Mouse (Mus musculus) kidney, postnatal 0 days (tissue): ENCODE data around the gene Myo1f. TPM values are rescaled to one million over a fixed set of nuclear protein-coding genes. Genes with fewer than 3 reads are reported as not detected.
A peak's percentile ranks its signal among the peaks of the same experiment; 100 is the strongest.

Source experiments
- ATAC-seq: fragments of 200-750 bp; cut with Nextera tagmentation; replicated peaks from 2 replicates; pipeline ENCODE4 v1.8.0; 2017; ENCODE audit warnings: low read depth, moderate number of reproducible peaks, moderate TSS enrichment, moderate library complexity; ENCODE audit not compliant: low FRiP score
- DNase-seq: peaks from one replicate; pipeline ENCODE4 v3.0.0-alpha.2; 2016; ENCODE audit warnings: low spot score
- H3K27ac ChIP-seq: fragments of 300-500 bp; sonication (generic); 2 replicates; pipeline ENCODE4 v1.5.1; 2014; ENCODE audit warnings: mild to moderate bottlenecking
- H3K27me3 ChIP-seq: fragments of 300-500 bp; sonication (generic); 2 replicates; pipeline ENCODE4 v1.6.1; 2014; ENCODE audit warnings: low read length, mixed read lengths; ENCODE audit not compliant: insufficient read depth
- H3K36me3 ChIP-seq: fragments of 300-500 bp; sonication (generic); 2 replicates; pipeline ENCODE4 v1.6.1; 2014; ENCODE audit warnings: low read length, mixed read lengths; ENCODE audit not compliant: insufficient read depth
- H3K4me1 ChIP-seq: fragments of 300-500 bp; sonication (generic); replicated peaks from 2 replicates; pipeline ENCODE4 v1.6.1; 2014; ENCODE audit warnings: antibody characterized with exemption, low read length, mixed read lengths; ENCODE audit not compliant: insufficient read depth
- H3K4me2 ChIP-seq: fragments of 300-500 bp; sonication (generic); 2 replicates; pipeline ENCODE4 v1.6.1; 2014; ENCODE audit warnings: mild to moderate bottlenecking, low read length, moderate library complexity, mixed read lengths
- H3K4me3 ChIP-seq: fragments of 300-500 bp; sonication (generic); replicated peaks from 2 replicates; pipeline ENCODE4 v1.5.1; 2014; ENCODE audit warnings: low read depth, low read length
- H3K9ac ChIP-seq: fragments of 300-500 bp; sonication (generic); 2 replicates; pipeline ENCODE4 v1.6.1; 2014; ENCODE audit warnings: low read depth, low read length
- H3K9me3 ChIP-seq: fragments of 300-500 bp; sonication (generic); replicated peaks from 2 replicates; pipeline ENCODE4 v1.6.1; 2016; ENCODE audit warnings: low read length, inconsistent platforms, mixed read lengths
- CTCF ChIP-seq: IDR thresholded peaks from 2 replicates; pipeline ENCODE4 v1.5.1; 2016; ENCODE audit warnings: antibody characterized with exemption, low read depth, mild to moderate bottlenecking, moderate library complexity
- WGBS: fragments of 180-500 bp; shearing (Covaris S2); extraction: QIAGEN DNeasy Blood & Tissue Kit; methylation state at CpG from one replicate; pipeline ENCODE4 v1.1.7; 2014; 5-methylcytosine and 5-hydroxymethylcytosine counted together
- polyA plus RNA-seq: library from polyadenylated mRNA; unstranded; fragments of >200 nt; fragmentation: Nextera tagmentation; extraction: Ambion mirVana; gene quantifications from 2 replicates; pipeline ENCODE4 v1.2.1, GENCODE M21; 2015

The Myo1f gene
- polyA plus RNA-seq, 1 experiment from 2014 or later = 1.5 TPM

DNA sequence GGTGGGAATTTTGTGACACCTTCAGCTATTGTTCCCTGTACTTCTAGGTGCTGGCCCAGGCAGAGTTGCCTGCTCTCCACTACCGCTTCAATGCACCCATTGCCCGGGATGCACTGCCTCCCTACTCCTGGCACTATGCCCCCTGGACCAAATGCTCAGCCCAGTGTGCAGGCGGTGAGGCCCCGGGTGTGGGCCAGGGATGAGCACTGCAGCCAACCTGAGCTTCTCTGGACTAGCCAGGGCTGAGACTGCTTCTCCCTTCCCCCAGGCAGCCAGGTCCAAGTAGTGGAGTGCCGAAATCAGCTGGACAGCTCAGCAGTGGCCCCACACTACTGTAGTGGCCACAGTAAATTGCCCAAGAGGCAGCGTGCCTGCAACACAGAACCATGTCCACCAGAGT, 6.3 kb upstream of the Myo1f start:
- ATAC-seq (no peak), DNase-seq (no peak)
- WGBS = 94% methylated on average over 6 of the region's 6 CpGs
- H3K4me2 ChIP-seq = no peak overlapping the region
- no peak overlapping the region for H3K4me3 ChIP-seq
- H3K9me3 ChIP-seq = no peaks in the 10 kb centered on the region
- no peaks in the 10 kb centered on the region for H3K27me3 ChIP-seq
- H3K4me1 ChIP-seq = no peaks in the 10 kb centered on the region
- no peak for TF ChIP-seq CTCF
- H3K9ac ChIP-seq = no peak overlapping the region
- peaks cover 31% of the 10 kb centered on the region; the same call in 1 of the 2 replicates for H3K36me3 ChIP-seq
- no peak overlapping the region for H3K27ac ChIP-seq

DNA sequence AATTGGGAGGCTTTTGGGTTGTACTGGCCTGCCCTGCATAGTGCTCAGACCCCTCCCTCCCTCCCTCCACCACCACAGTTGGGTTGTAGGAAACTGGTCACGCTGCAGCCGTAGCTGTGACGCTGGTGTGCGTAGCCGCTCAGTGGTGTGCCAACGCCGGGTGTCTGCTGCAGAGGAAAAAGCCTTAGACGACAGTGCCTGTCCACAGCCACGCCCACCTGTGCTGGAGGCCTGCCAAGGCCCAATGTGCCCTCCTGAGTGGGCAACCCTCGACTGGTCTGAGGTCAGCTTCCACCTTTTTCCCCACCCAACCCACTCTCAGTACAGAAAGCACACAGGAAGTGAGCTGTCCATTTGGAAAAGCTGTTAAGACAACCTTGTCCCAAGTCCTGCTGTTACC, 5.1 kb upstream of the Myo1f start:
- no peak overlapping the region for H3K9ac ChIP-seq
- WGBS = 77% methylated on average over 10 of the region's 10 CpGs
- H3K36me3 ChIP-seq = peaks cover 24% of the 10 kb centered on the region; the same call in 1 of the 2 replicates
- H3K4me1 ChIP-seq = no peaks in the 10 kb centered on the region
- H3K27me3 ChIP-seq = no peaks in the 10 kb centered on the region
- TF ChIP-seq CTCF = no peak
- H3K4me2 ChIP-seq = no peak overlapping the region
- ATAC-seq (no peak), DNase-seq (no peak)
- H3K27ac ChIP-seq = no peak overlapping the region
- H3K9me3 ChIP-seq = no peaks in the 10 kb centered on the region
- no peak overlapping the region for H3K4me3 ChIP-seq

DNA sequence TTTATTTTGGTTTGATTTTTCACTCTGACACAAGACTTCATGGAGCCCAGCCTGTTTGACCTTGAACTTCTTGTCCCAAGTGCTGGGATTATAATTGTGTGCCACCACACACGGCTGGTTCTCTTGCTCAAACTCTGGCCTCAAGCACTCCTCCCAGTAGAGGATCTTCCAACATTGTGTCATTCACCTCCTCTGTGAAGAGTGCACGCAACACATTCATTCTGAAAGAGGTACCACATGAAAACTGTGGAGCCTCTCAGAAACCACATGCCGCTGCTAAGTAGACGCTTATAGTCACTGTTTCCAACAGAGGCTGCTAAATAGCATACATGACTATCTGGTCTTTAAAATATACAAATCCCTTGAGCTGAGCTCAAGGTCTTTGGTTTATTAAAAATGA, 3.4 kb upstream of the Myo1f start:
- Histone ChIP-seq H3K9me3 (no peaks in the 10 kb centered on the region), H3K27ac (no peak overlapping the region), H3K36me3 (peaks cover 19% of the 10 kb centered on the region; the same call in 1 of the 2 replicates), H3K4me3 (no peak overlapping the region), H3K27me3 (no peaks in the 10 kb centered on the region), H3K4me1 (no peaks in the 10 kb centered on the region), H3K9ac (no peak overlapping the region), H3K4me2 (no peak overlapping the region)
- ATAC-seq (no peak), DNase-seq (no peak)
- WGBS = 96% methylated on average over 4 of the region's 4 CpGs
- no peak for TF ChIP-seq CTCF

DNA sequence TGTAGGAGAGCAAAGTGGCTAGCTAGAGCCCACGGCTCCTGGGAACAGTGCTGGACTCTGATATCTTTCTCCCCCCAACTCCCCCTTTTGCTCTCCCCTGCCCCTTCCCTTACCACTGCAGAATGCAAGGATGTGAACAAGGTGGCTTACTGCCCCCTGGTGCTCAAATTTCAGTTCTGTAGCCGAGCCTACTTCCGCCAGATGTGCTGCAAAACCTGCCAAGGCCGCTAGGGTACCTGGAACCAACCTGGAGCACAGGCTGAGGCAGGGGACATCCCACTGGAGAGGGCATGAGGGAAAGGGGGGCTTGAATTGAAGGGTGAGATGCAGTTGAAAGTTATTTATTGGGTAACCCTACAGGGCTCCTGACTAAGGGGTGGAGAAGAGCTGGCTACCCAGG, 2.5 kb upstream of the Myo1f start:
- TF ChIP-seq CTCF = peak; percentile 80
- Histone ChIP-seq H3K4me2 (no peak overlapping the region), H3K4me1 (no peaks in the 10 kb centered on the region), H3K36me3 (peaks cover 17% of the 10 kb centered on the region; the same call in 1 of the 2 replicates), H3K27me3 (no peaks in the 10 kb centered on the region), H3K9ac (no peak overlapping the region), H3K9me3 (no peaks in the 10 kb centered on the region), H3K4me3 (no peak overlapping the region), H3K27ac (no peak overlapping the region)
- 49% methylated on average over 4 of the region's 4 CpGs for WGBS
- peak; percentile 62 for DNase-seq
- 0 out of 2 replicates have a peak, but pooled peaks have one; percentile 34 for ATAC-seq

DNA sequence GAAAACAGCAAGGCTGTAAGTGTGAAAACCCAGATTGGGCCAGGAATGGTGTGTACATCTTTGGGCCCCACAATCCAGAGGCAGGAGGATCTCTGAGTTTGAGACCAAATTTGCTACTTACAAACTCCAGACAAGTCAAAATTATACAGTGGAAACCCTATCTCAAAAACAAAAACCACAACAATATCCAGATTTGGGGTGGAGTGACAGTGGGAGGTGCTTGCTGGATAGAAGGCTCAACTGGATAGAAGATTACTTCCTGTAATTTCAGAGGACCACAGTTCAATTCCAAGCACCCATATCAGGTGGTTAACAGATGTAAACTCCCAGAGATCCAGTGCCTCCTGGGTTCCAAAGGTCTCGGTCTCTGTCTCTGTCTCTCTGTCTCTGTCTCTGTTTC, 971 bp upstream of the Myo1f start:
- 93% methylated on average over 1 of the region's 1 CpGs for WGBS

DNA sequence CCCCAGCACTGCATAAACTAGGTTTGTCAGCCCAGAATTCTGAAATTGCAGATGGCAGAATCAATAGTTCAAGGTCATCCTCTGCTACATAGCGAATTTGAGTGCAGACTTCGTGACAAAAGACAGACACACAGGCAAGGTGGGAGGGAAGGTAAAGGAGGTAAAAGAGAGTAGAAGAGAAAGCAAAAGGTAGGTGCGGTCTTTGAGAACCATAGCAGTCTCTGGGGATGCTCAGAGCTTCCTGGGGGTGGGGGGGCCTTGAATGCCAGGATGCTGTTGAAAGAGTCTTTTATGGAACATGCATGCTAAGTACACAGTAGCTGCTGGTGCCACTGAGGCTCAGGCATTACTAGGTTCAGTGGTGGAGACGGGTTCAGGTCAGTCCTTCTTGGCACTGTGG, 2.4 kb downstream of the Myo1f start:
- Histone ChIP-seq H3K9me3 (no peaks in the 10 kb centered on the region), H3K4me2 (no peak overlapping the region)
- 84% methylated on average over 4 of the region's 4 CpGs for WGBS

More for the DNA sequence above, 971 bp upstream of the Myo1f start:
- TF ChIP-seq CTCF = no peak
- no peak overlapping the region for H3K9ac ChIP-seq
- H3K4me3 ChIP-seq = no peak overlapping the region
- no peak overlapping the region for H3K4me2 ChIP-seq
- ATAC-seq = no peak
- H3K36me3 ChIP-seq = 0 out of 2 replicates have a peak, but pooled peaks cover 7% of the 10 kb centered on the region
- no peak for DNase-seq
- H3K9me3 ChIP-seq = no peaks in the 10 kb centered on the region
- H3K4me1 ChIP-seq = no peaks in the 10 kb centered on the region
- H3K27ac ChIP-seq = no peak overlapping the region
- no peaks in the 10 kb centered on the region for H3K27me3 ChIP-seq

DNA sequence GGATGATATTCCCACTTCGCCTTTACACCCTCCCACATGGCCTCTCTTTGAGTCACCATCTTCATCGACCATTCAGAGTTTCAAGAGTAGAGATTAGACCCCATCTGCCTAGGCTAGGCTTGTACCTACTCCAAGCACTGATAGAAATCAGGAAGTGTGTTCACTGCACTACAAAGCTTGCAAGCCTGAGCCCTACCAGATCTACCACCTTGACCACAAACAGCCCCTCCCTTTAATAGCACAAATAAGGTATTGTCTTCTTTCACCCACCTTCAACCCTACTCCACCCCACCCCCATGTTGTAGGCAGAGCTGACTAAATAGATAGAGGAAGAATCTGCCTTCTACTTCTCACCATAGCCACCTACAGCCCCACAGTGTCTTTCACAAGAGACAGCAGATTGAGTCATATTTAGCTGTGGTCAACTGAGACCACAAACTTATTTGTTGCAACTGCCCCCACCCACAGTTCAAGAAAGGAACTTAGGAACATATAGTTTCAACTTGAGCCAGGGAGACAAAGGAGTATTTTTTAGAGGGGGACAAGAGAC, 8.1 kb downstream of the Myo1f start:
- TF ChIP-seq CTCF = no peak
- 66% methylated on average over 2 of the region's 2 CpGs for WGBS
- Histone ChIP-seq H3K36me3 (no peaks in the 10 kb centered on the region), H3K9ac (no peak overlapping the region), H3K9me3 (no peaks in the 10 kb centered on the region), H3K27ac (no peak overlapping the region), H3K4me2 (no peak overlapping the region), H3K27me3 (no peaks in the 10 kb centered on the region), H3K4me1 (no peaks in the 10 kb centered on the region), H3K4me3 (no peak overlapping the region)
- no peak for ATAC-seq
- DNase-seq = no peak

More for the DNA sequence above, 2.4 kb downstream of the Myo1f start:
- H3K36me3 ChIP-seq = no peaks in the 10 kb centered on the region
- no peak overlapping the region for H3K27ac ChIP-seq
- no peaks in the 10 kb centered on the region for H3K27me3 ChIP-seq
- TF ChIP-seq CTCF = no peak
- no peak for ATAC-seq
- H3K4me1 ChIP-seq = no peaks in the 10 kb centered on the region
- H3K9ac ChIP-seq = no peak overlapping the region
- no peak for DNase-seq
- H3K4me3 ChIP-seq = no peak overlapping the region
